Mouse (Mus musculus) neural tube, embryonic 10.5 days (tissue): ENCODE measurements at regions not wholly inside any gene's neighbourhood (a gene's known extent, or its start where the extent isn't known, plus 50 kb on each side); places are given as distances from the start of the nearest gene placed in this dataset.

Experiments
- DNase-seq: peaks from one replicate; pipeline ENCODE4 v3.0.0-alpha.2; 2017; ENCODE audit warnings: low spot score; ENCODE audit errors: extremely low spot score

DNA sequence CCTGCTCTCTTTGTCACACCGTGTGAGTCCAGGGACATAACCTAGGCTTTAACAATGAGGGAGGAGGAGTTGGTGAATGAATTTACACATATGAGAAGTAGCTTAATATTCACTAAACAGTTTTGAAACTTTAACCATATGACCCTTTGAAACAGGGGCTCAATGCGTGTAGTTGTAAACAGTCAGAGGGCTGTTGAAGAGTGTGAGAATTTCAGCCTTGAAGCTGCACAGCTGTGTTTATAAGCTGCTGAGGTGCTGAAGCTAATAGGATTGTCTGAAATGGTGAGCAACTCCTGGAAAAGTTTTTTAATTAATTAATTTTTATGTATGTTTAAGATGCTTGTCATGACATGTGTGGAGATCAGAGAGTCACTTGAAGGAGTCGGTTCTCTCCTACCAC is 59.8 kb upstream of the Rgma start:
- DNase-seq: no peak

- no peak for DNase-seq
Observed at GRCm38 (mm10) chr7:73317574-73317973, 57.7 kb upstream of the Rgma start.

GRCm38 (mm10) chr7:73319004-73319403 is 56.3 kb upstream of the Rgma start:
- no peak for DNase-seq

GRCm38 (mm10) chr7:73319994-73320393 is 55.3 kb upstream of the Rgma start:
- no peak for DNase-seq

DNA sequence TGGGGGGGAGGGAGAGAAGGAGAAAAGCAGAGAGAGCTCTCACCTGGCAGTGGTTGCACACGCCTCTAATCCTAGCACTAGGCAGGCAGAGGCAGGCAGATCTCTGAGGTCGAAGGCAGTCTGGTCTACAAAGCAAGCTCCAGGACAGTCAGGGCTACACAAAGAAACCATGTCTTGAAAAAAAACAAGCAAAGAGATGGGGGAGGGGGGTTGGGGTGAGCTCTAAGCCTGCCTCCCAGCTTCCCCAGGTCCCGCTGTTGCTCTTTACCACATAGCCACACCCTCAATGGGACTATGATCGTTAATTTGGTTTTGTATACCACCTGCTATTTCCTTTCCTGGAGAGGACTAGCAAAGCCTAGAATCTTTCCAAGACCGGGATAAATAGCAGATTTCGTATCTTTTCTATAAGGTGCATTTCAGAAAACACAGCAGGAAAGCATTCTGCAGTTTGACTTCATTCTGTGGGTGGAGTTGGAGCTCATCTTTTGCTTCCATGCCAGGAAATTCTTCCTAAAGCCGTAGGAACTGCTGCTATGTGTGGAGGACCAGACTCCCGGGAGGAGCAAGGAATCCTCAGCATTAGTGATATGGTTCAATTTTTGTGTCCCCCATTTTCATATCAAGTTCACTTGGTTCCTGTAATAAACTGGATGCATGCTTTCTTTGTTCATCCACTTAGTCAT is 52.7 kb upstream of the Rgma start:
- DNase-seq: no peak

- DNase-seq: no peak
Observed at GRCm38 (mm10) chr7:73323556-73323955, 51.8 kb upstream of the Rgma start.

GRCm38 (mm10) chr7:73325503-73325902 is 49.8 kb upstream of the Rgma start:
- no peak for DNase-seq
